Mouse (Mus musculus) layer of hippocampus, postnatal 14 days (tissue): ENCODE measurements at regions not wholly inside any gene's neighbourhood (a gene's known extent, or its start where the extent isn't known, plus 50 kb on each side); places are given as distances from the start of the nearest gene placed in this dataset.

Source experiments
- DNase-seq, 2 experiments: peaks; one replicate each; pipeline ENCODE4 v3.0.0; 2021 to 2022; ENCODE audit warnings: low spot score in 2 of 2, mixed read lengths in 1 of 2

GRCm38 (mm10) chr13:107599094-107599644 is 445.1 kb upstream of the Smim15 start:
- DNase-seq = no peak

- no peak for DNase-seq
Measured at GRCm38 (mm10) chr13:107598391-107598790, 445.9 kb upstream of the Smim15 start.

GRCm38 (mm10) chr13:107597217-107597616 is 447.0 kb upstream of the Smim15 start:
- peak in 1 of 2 experiments; percentile 31 for DNase-seq

GRCm38 (mm10) chr13:107596183-107596582 is 448.1 kb upstream of the Smim15 start:
- no peak for DNase-seq

- no peak for DNase-seq
Measured at GRCm38 (mm10) chr13:107588399-107589002, 455.7 kb upstream of the Smim15 start.

GRCm38 (mm10) chr13:107587678-107588077 is 456.6 kb upstream of the Smim15 start:
- no peak for DNase-seq

GRCm38 (mm10) chr13:107585936-107586335 is 458.3 kb upstream of the Smim15 start:
- DNase-seq = no peak

GRCm38 (mm10) chr13:107585353-107585752 is 458.9 kb upstream of the Smim15 start:
- DNase-seq = no peak

- no peak for DNase-seq
Measured at GRCm38 (mm10) chr13:107578968-107579367, 465.3 kb upstream of the Smim15 start.

- DNase-seq = no peak
Measured at GRCm38 (mm10) chr13:107577809-107578208, 466.4 kb upstream of the Smim15 start.

GRCm38 (mm10) chr13:107577272-107577671 is 467.0 kb upstream of the Smim15 start:
- no peak for DNase-seq

- DNase-seq = no peak
Measured at GRCm38 (mm10) chr13:107576701-107577100, 467.5 kb upstream of the Smim15 start.

GRCm38 (mm10) chr13:107575025-107575424 is 469.2 kb upstream of the Smim15 start:
- DNase-seq = no peak

- peak in 1 of 2 experiments; percentile 49 for DNase-seq
Measured at GRCm38 (mm10) chr13:107573499-107574355, 470.5 kb upstream of the Smim15 start.

- DNase-seq = no peak
Measured at GRCm38 (mm10) chr13:107571539-107571938, 472.7 kb upstream of the Smim15 start.

GRCm38 (mm10) chr13:107569477-107569876 is 474.8 kb upstream of the Smim15 start:
- DNase-seq = no peak

- no peak for DNase-seq
Measured at GRCm38 (mm10) chr13:107568701-107569121, 475.5 kb upstream of the Smim15 start.

GRCm38 (mm10) chr13:107562463-107562862 is 481.8 kb upstream of the Smim15 start:
- no peak for DNase-seq

- DNase-seq = no peak
Measured at GRCm38 (mm10) chr13:107561529-107561928, 482.7 kb upstream of the Smim15 start.

GRCm38 (mm10) chr13:107555958-107556357 is 488.3 kb upstream of the Smim15 start:
- no peak for DNase-seq

- DNase-seq = no peak
Measured at GRCm38 (mm10) chr13:107554091-107554490, 490.2 kb upstream of the Smim15 start.

GRCm38 (mm10) chr13:107552165-107552564 is 492.1 kb upstream of the Smim15 start:
- no peak for DNase-seq
